Mouse (Mus musculus) lung, postnatal 0 days (tissue): ENCODE data around the gene Adgre5.
A peak's percentile ranks its signal among the peaks of the same experiment; 100 is the strongest.

ENCODE experiments used
- CTCF ChIP-seq: IDR thresholded peaks from 2 replicates; pipeline ENCODE4 v1.5.1; 2016; ENCODE audit warnings: antibody characterized with exemption, mild to moderate bottlenecking
- EP300 ChIP-seq: IDR thresholded peaks from 2 replicates; pipeline ENCODE4 v1.6.1; 2016; ENCODE audit warnings: antibody characterized with exemption, mild to moderate bottlenecking, control low read depth

DNA sequence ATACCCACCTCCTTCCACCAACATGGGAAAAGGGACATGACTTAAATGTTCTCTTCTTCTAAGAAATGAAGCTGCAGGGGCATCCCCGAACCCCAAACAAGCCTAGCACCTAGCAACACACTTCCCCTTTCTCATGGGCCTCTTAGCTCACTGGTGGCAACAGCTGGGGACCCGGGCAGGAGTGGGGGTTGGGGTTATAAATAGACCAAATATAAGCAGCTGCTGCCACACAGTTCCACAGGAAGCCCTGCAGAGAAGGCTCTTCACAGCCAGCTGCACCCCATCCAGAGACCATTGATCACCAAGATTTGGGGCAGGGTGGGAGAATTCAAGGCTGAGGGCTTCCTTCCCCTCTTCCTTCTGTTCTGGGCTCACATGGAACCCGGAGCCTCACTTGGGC lies 7.6 kb upstream of the Adgre5 start:
- TF ChIP-seq EP300, result peak; percentile 31; the same call in 1 of the 2 replicates
- no peak for TF ChIP-seq CTCF
